Mouse (Mus musculus): Measurements from ENCODE around the gene Atf6. TPM values are rescaled to one million over a fixed set of nuclear protein-coding genes. Genes with fewer than 3 reads are reported as not detected.

The Atf6 gene
- total RNA-seq (2021): 10 to 100 TPM; 33.3 to 33.5 TPM
- polyA plus RNA-seq (2012; rRNA removed): 8.1 and 11.8 TPM in 2 replicates
- long read RNA-seq, full-length matches to known transcripts: 6 of 11 reads
- long read RNA-seq, partial matches to known transcripts: 0 of 11 reads
- long read RNA-seq, other reads (novel, unspliced or antisense): 5 of 11 reads

- peak; percentile 98 for DNase-seq
Observed at GRCm38 (mm10) chr1:170867691-170868105, at the start of gene Atf6. Atf6 (minus strand) TSS chr1:170867771.

- DNase-seq: no peak
Observed at GRCm38 (mm10) chr1:170915657-170916056, 48.1 kb upstream of the Atf6 start.

DNA sequence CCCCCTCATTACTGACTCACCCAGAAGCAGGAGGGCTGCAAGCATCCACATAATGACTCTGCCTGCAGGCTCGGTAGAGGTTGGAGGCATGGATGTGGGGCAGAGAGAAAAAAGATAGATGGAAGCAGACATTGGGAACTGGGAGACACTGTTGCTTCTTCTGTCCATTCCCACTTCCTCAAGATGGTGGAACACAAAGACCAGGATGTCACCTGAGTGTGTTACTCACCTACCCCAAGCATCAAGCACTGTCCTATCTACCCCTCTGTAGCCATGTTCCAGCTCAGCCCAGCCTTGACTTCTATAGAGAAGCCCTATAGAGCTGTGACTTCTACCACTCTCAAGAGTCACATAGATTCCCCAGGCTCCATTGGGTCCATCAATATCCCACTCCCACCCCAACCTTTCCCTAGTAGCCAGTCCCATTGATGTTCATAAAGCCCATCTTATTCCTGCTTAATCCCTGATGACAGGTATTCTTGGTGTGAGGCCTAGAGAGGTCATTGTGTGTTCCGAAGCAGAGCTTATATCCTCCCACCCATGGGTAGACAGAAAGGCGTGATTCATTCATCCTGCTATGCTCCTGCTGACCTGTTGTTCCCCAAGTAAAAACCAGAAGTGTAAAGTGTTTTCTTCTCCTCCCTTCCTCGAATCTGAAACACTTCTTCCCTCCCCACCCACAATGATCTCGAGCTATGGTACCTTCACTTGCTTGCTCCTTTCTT is 45.5 kb upstream of the Atf6 start, which contains the start of gene Fcrlb:
Gene Fcrlb (minus strand): TSS at position 51 of the 725 bp plus-strand sequence.
- no peak for DNase-seq

GRCm38 (mm10) chr1:170911907-170912660 is 44.5 kb upstream of the Atf6 start:
- peak; percentile 56 for DNase-seq

DNA sequence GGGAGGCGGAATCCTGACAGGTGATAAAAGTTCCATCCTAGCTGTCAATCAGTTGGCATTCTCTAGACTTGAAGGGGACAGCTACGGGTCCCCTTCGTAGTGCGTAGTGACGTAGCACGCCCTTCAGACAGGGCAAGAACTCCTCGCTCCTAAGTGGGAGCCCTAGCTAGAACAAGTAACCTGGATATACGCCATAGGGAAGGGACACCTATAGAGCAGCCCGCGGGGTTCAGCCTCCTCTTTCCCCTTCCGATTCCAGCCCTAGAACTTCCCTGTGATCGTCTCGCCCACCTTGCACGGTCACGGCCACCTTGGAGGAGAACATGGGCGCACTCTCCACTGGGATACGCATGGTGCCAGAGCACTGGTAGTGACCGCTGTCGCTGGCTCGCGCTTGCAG is 40.8 kb upstream of the Atf6 start:
- DNase-seq: no peak

DNA sequence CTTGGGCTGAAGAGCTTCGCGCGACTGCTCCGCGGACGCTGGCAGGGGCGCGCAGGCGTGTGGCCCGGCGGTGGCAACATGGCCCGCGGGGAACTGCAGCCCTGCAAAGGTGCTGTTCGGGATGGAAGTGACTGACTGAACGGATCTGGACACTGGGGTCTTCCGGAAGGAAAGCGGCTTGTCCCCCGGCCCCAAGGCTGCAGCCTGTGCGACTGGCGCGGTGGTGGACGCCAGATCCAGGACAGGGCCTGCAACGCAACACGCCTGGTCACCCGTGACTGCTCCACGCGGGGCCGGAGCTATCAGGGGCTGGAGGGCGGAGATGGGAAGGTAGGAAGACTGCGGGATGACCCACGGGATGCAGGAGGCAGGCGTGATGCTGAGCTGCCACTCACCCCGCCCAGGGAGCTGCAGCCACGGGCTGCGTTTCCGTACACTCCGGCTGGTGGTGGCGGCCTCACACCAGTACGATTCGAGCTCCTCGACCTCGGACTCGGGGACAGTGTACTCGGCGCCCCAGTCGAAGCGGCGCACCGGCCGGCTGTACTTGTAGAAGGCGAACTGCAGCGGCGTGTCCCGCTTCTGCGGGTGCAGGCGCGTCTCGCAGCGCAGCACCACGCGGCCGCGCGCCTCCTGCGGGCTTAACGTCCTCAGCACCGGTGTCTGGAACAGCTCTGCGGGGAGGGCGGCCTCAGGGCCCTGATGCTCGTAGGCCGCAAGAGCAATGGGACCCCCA is 40.1 kb upstream of the Atf6 start:
- DNase-seq: peak; percentile 54

- DNase-seq: no peak
Observed at GRCm38 (mm10) chr1:170907111-170907455, 39.5 kb upstream of the Atf6 start.

DNA sequence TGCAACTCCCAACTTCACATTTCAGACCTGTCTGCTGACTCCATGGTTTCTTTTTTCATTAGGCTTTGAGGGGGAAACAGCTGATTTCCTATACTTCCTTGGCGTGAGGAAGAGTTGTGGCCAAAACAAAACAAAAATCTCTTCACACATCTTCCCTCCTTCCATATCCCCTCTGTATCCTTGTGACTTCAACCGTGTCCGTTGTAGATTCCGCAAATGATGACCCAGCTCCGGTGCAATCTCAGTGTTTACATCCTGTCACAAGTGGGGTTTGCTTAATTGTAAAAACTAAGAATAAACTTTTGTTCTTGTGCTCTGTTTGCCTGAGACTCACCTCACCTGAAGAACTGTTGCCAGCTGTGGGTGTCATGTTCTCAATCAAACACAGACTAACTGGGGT is 35.9 kb upstream of the Atf6 start:
- no peak for DNase-seq

GRCm38 (mm10) chr1:170901536-170902238 is 34.1 kb upstream of the Atf6 start:
- DNase-seq: peak; percentile 88

DNA sequence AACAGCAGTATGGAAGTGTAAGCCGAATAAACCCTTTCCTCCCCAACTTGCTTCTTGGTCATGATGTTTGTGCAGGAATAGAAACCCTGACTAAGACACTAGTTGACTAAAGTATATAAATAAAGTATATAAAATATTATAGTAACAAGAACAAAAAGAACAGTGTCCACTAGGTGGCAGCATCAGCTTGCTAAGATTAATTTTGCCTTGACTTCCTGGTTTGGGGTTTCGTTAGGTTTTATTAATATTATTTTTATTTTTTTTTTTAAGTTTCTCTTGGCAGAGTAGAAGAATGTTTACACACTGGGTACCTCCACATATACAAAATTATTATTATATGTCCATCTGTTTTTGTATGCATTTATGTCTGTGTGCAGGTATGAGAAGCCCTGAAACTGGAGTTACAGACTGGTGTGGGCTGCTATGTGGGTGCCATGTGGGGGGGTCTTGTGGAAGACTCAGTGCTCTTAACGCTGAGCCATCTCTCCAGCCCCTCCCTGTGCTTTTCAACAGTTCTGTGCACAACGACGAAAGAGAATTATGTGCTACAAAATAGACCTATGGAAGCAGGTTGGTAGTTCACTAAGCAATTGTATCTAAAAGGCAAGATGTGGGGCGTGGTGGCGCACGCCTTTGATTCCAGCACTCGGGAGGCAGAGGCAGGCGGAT is 33.4 kb upstream of the Atf6 start:
- DNase-seq: peak; percentile 26

DNA sequence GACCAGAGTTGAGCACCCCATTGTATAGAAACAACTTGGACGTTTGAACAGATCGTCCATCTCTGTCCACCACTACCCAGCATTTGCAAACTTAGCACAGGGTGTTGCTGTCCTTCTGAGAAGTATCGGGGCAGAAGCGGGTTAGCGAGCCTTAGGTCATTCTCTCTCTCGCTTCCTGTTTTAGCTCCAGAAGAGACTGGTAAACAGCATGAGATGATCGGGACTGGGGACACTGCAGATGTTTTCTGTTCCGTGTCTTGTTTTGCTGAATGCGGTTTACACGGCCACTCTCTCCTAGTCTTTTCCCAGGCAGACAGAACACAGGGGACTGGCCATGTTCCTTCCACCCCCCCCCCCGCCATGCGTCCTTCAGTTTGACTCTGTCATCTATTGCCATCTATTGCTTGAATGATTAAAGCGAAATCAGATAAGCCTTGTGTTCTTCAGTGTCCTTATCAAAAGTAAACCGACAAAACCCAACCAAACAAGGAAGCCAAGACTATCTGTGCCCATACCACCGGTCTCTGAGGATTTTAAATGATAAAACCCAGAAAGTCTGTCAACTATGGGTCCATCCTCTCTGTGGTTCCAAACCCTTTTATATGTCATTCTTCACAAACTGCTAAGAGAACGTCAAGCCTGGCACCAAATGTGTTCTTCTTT is 31.0 kb upstream of the Atf6 start:
- no peak for DNase-seq

GRCm38 (mm10) chr1:170896651-170897281 is 29.2 kb upstream of the Atf6 start:
- no peak for DNase-seq

DNA sequence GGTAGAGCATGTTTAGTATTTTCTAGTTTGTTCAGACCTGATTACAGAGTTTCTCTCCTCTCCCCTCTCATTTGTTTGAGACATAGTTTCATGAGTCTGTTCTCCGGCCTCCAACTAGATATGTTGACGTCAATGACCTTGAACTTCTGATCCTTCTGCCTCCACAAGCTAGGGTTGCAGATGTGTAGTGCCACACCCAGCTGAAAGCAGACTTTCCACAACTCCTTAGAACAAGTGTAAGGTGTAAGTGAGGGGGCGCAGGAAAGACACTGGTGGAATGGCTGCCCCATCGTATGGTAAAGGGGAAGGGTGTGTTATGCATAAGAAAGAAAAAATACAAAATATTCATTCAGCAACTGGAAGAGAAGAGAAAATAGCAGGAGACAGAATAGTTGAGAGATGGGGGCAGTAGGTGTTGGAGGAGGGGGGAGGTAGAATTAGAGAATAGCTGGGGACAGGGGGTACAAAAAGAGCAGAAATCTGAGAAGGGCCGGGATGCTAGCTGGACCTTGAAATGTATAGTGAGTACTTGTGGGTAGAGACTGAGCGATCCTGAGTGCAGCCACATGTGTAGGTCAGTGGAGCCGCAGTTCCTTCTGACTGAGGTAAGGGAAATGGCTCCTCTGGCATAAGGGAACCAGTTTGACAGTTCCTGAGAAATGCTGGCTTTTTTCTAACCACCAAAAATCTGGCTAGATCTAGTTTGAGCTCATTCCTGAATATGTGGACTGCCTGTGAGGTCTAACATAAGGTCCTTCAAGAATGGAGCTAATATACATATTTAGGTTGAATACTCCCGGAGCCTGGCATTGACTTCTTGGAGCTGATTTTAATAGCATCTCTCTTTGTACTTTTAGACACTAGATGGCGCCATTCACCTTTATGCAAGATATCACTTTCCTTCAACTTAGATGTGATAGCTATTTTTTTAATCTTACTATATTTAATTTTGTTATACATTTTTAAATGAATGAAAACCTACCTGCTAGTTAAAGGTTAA is 27.3 kb upstream of the Atf6 start:
- no peak for DNase-seq

- DNase-seq: no peak
Observed at GRCm38 (mm10) chr1:170892279-170892678, 24.7 kb upstream of the Atf6 start.

DNA sequence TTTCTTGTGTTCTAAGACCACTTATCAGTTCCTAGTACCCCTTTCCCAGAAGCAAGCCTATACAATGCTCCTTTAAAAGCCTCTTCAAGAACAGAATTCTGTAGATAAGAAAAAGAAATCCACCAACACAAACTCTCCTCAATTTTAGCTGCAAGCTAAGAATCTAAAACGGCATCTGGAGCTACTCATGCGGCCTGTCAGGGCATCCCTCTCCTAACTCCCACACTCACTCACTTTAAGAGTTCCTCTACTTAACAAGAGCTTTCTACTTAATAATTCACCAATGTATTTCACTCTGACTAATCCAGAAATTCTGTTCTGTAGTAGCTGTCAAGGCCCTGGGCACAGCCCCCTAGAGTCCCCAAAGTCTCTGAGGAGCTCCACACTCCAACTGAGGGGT is 24.1 kb upstream of the Atf6 start:
- DNase-seq: no peak

GRCm38 (mm10) chr1:170889310-170889709 is 21.7 kb upstream of the Atf6 start:
- DNase-seq: no peak

DNA sequence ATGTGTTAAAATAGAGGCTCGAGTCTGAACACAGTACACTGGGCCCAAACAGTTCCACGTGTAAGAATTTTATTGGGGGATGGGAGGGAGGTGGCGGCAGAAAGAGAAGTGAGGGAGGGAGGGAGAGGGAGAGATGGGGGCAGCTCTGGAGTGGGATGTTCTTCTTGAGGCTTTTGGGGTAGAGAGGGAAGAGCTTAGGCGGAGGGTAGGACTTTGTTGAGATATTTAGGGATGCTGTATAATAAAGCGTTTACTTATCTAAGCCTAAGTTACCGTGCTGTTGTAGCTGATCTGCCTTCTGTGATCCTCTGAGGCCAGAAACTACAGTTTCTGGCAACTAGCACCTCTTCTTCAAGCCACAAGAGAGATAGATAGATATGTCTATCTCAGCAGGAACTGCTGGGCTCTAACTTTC is 18.5 kb upstream of the Atf6 start:
- DNase-seq: no peak

GRCm38 (mm10) chr1:170884978-170885561 is 17.5 kb upstream of the Atf6 start, which contains the start of the genes Gm26620 and Dusp12:
Gm26620 (plus strand) TSS chr1:170885065.
Dusp12 (minus strand) TSS chr1:170885540.
- DNase-seq: peak; percentile 92
